Mouse (Mus musculus): ENCODE data around the gene Fam104a. TPM values are rescaled to one million over a fixed set of nuclear protein-coding genes. Genes with fewer than 3 reads are reported as not detected.

Fam104a gene
- total and polyA plus RNA-seq, 2 experiments, result 4.5 to 16.4 TPM

- Histone ChIP-seq H3K27ac (replicated peaks; ENCODE audit: insufficient read depth, low read depth, low read length) (no peak overlapping the region), H3K27me3 (ENCODE audit: control insufficient read depth, insufficient read depth, low read length) (no peaks in the 10 kb centered on the region), H3K4me3 (ENCODE audit: insufficient read depth, low read depth, low read length) (no peak overlapping the region), H3K4me1 (ENCODE audit: control insufficient read depth, insufficient read depth, low read length) (peaks cover 2% of the 10 kb centered on the region; the same call in 1 of the 2 replicates), H3K36me3 (ENCODE audit: control insufficient read depth, insufficient read depth, low read length) (no peaks in the 10 kb centered on the region), H3K9ac (ENCODE audit: low read depth, low read length) (no peak overlapping the region), H3K79me2 (ENCODE audit: control insufficient read depth, insufficient read depth, low read length) (no peaks in the 10 kb centered on the region)
- TF ChIP-seq CTCF (IDR thresholded peaks at IDR 0.05; ENCODE audit: low read depth, low read length) (no peak), POLR2A (IDR thresholded peaks at IDR 0.05; ENCODE audit: extremely low read depth, insufficient read depth, low read length) (no peak)
- WGBS, result 94% methylated on average over 2 of the region's 2 CpGs
- DNase-seq (ENCODE audit: extremely low read depth, low read depth, low spot score), result no peak
Measured at GRCm38 (mm10) chr11:113716132-113716531, 32.2 kb upstream of the Fam104a start.

DNA sequence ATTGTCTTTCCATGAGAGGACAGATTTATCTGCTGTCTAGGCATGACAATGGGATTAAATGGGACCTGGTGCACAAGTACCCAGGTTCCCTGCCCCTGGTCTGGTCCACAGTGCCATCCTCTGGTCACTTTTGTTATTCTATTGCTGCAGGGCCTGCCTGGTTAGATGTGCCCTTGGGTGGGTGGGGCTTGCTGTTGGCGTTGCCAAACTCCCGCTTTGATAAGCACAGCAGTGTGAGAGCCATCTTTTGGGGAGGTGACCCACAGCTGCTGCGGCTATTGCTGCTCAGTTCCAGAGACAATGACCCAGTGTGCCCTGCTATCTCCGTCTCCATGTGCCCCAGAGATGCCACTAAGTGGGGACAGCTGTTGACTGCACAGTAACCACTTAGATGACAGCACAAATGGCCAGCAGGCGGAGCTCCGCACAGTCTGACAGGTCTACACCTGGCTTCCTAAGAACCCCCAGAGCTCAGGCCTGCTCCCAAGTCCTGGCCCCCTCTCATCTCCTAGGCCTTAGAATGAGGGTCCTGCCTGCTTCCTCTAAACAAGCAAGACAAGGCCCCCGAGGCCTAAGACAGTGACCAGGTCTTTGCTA, 31.2 kb upstream of the Fam104a start:
- H3K36me3 ChIP-seq (ENCODE audit: control insufficient read depth, insufficient read depth, low read length), result no peaks in the 10 kb centered on the region
- no peak overlapping the region for H3K9ac ChIP-seq (ENCODE audit: low read depth, low read length)
- TF ChIP-seq POLR2A (IDR thresholded peaks at IDR 0.05; ENCODE audit: extremely low read depth, insufficient read depth, low read length) (no peak), CTCF (IDR thresholded peaks at IDR 0.05; ENCODE audit: low read depth, low read length) (peak; percentile 73)
- H3K27me3 ChIP-seq (ENCODE audit: control insufficient read depth, insufficient read depth, low read length), result no peaks in the 10 kb centered on the region
- WGBS, result 57% methylated on average over 7 of the region's 7 CpGs
- H3K27ac ChIP-seq (replicated peaks; ENCODE audit: insufficient read depth, low read depth, low read length), result no peak overlapping the region
- no peak overlapping the region for H3K4me3 ChIP-seq (ENCODE audit: insufficient read depth, low read depth, low read length)
- DNase-seq (ENCODE audit: extremely low read depth, low read depth, low spot score), result peak; percentile 73
- H3K79me2 ChIP-seq (ENCODE audit: control insufficient read depth, insufficient read depth, low read length), result no peaks in the 10 kb centered on the region
- peaks cover 2% of the 10 kb centered on the region; the same call in 1 of the 2 replicates for H3K4me1 ChIP-seq (ENCODE audit: control insufficient read depth, insufficient read depth, low read length)

DNA sequence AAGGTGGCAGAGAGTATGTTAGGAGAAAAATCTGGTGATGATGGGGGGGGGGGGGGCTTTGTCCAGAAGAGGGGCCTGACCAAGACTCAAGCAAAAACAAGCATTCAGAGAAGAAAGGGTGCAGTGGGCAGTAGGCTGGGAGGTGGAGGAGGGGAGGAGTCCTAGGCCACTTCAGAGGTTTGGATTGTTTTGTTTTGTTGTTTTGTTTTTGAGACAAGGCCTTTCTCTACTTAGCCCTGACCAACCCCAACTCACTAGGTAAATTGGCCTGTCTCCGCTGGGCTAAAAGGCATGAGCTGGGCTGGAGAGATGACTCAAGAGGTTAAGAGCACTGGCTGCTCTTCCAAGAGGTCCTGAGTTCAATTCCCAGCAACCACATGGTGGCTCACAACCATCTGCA, 27.1 kb upstream of the Fam104a start:
- Histone ChIP-seq H3K4me1 (ENCODE audit: control insufficient read depth, insufficient read depth, low read length) (peaks cover 6% of the 10 kb centered on the region; the same call in 1 of the 2 replicates), H3K4me3 (ENCODE audit: insufficient read depth, low read depth, low read length) (no peak overlapping the region), H3K27me3 (ENCODE audit: control insufficient read depth, insufficient read depth, low read length) (no peaks in the 10 kb centered on the region), H3K9ac (ENCODE audit: low read depth, low read length) (no peak overlapping the region), H3K79me2 (ENCODE audit: control insufficient read depth, insufficient read depth, low read length) (no peaks in the 10 kb centered on the region), H3K27ac (replicated peaks; ENCODE audit: insufficient read depth, low read depth, low read length) (no peak overlapping the region), H3K36me3 (ENCODE audit: control insufficient read depth, insufficient read depth, low read length) (no peaks in the 10 kb centered on the region)
- TF ChIP-seq POLR2A (IDR thresholded peaks at IDR 0.05; ENCODE audit: extremely low read depth, insufficient read depth, low read length) (no peak), CTCF (IDR thresholded peaks at IDR 0.05; ENCODE audit: low read depth, low read length) (no peak)
- 93% methylated on average over 1 of the region's 1 CpGs for WGBS
- DNase-seq (ENCODE audit: extremely low read depth, low read depth, low spot score), result no peak

DNA sequence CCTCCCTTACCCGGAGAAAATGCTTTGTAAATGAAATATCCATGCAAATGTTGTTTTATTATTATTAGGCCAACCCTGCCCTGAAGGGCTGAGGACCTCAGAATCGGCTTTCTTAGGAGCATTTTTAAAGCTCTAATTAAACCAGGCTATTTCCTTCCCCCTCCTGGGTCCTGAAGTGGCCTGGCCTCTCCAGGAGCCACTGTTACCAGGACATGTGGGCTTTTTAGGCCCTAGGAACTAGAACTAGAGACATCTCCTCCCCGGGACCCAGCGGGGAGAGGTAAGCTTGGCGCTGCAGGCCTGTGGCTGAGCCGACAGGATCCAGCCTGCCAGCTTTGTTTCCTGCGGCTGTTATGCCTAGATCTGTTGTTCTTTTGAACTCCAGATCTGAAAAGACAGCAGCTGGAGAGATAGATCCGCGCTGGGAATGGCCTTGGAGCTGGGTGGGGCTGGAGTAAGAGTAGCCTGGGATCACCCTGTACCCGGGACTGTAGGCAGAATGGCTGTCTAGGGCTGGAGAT, 26.4 kb upstream of the Fam104a start:
- Histone ChIP-seq H3K27me3 (ENCODE audit: control insufficient read depth, insufficient read depth, low read length) (no peaks in the 10 kb centered on the region), H3K4me3 (ENCODE audit: insufficient read depth, low read depth, low read length) (no peak overlapping the region), H3K9ac (ENCODE audit: low read depth, low read length) (no peak overlapping the region), H3K4me1 (ENCODE audit: control insufficient read depth, insufficient read depth, low read length) (peaks cover 6% of the 10 kb centered on the region; the same call in 1 of the 2 replicates), H3K27ac (replicated peaks; ENCODE audit: insufficient read depth, low read depth, low read length) (no peak overlapping the region), H3K79me2 (ENCODE audit: control insufficient read depth, insufficient read depth, low read length) (no peaks in the 10 kb centered on the region), H3K36me3 (ENCODE audit: control insufficient read depth, insufficient read depth, low read length) (no peaks in the 10 kb centered on the region)
- DNase-seq (ENCODE audit: extremely low read depth, low read depth, low spot score), result no peak
- WGBS, result 58% methylated on average over 10 of the region's 10 CpGs
- TF ChIP-seq POLR2A (IDR thresholded peaks at IDR 0.05; ENCODE audit: extremely low read depth, insufficient read depth, low read length), result no peak
- TF ChIP-seq CTCF (IDR thresholded peaks at IDR 0.05; ENCODE audit: low read depth, low read length), result no peak

- Histone ChIP-seq H3K79me2 (ENCODE audit: control insufficient read depth, insufficient read depth, low read length) (no peaks in the 10 kb centered on the region), H3K9ac (ENCODE audit: low read depth, low read length) (peak within 1 kb of the TSS; percentile 47; the same call in 1 of the 2 replicates), H3K4me1 (ENCODE audit: control insufficient read depth, insufficient read depth, low read length) (peaks cover 4% of the 10 kb centered on the region; the same call in 1 of the 2 replicates), H3K27me3 (ENCODE audit: control insufficient read depth, insufficient read depth, low read length) (no peaks in the 10 kb centered on the region), H3K36me3 (ENCODE audit: control insufficient read depth, insufficient read depth, low read length) (no peaks in the 10 kb centered on the region), H3K27ac (replicated peaks; ENCODE audit: insufficient read depth, low read depth, low read length) (peak within 1 kb of the TSS; percentile 29), H3K4me3 (ENCODE audit: insufficient read depth, low read depth, low read length) (peak within 1 kb of the TSS; percentile 63)
- no peak for TF ChIP-seq POLR2A (IDR thresholded peaks at IDR 0.05; ENCODE audit: extremely low read depth, insufficient read depth, low read length)
- no peak for TF ChIP-seq CTCF (IDR thresholded peaks at IDR 0.05; ENCODE audit: low read depth, low read length)
- DNase-seq (ENCODE audit: extremely low read depth, low read depth, low spot score), result no peak
- 57% methylated on average over 11 of the region's 11 CpGs for WGBS
Measured at GRCm38 (mm10) chr11:113709731-113710256, 25.8 kb upstream of the Fam104a start, which contains the start of gene Cpsf4l. Cpsf4l (minus strand) TSS chr11:113710017.

DNA sequence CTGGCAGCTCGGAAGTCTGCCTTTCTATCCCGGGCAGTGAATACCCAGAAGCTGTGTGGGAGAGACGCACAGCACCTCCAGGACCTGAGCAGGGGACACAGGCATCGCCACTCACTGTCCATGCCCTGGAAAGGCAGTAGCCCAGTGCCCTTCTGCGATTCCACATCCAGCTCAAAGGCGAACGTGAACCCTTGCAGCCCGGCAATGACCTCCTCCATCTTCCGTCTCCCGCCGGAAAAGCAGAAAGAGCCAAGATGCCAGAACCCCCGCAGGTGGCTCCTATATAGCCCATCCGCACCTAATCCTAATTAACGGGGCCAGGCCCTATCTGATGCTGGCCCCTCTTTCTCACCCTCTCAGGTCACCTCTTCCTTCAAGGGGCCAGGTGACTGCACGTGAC, 25.3 kb upstream of the Fam104a start:
- WGBS, result 41% methylated on average over 15 of the region's 15 CpGs
- peak overlapping the region; percentile 29 for H3K27ac ChIP-seq (replicated peaks; ENCODE audit: insufficient read depth, low read depth, low read length)
- no peaks in the 10 kb centered on the region for H3K79me2 ChIP-seq (ENCODE audit: control insufficient read depth, insufficient read depth, low read length)
- no peaks in the 10 kb centered on the region for H3K36me3 ChIP-seq (ENCODE audit: control insufficient read depth, insufficient read depth, low read length)
- TF ChIP-seq POLR2A (IDR thresholded peaks at IDR 0.05; ENCODE audit: extremely low read depth, insufficient read depth, low read length) (no peak), CTCF (IDR thresholded peaks at IDR 0.05; ENCODE audit: low read depth, low read length) (no peak)
- DNase-seq (ENCODE audit: extremely low read depth, low read depth, low spot score), result peak; percentile 27
- peak overlapping the region; percentile 47; the same call in 1 of the 2 replicates for H3K9ac ChIP-seq (ENCODE audit: low read depth, low read length)
- H3K4me1 ChIP-seq (ENCODE audit: control insufficient read depth, insufficient read depth, low read length), result peaks cover 4% of the 10 kb centered on the region; the same call in 1 of the 2 replicates
- no peaks in the 10 kb centered on the region for H3K27me3 ChIP-seq (ENCODE audit: control insufficient read depth, insufficient read depth, low read length)
- no peak overlapping the region for H3K4me3 ChIP-seq (ENCODE audit: insufficient read depth, low read depth, low read length)

Measured in liver, adult 2 months (tissue).